Mouse (Mus musculus) erythroblast, embryonic 14.5 days (primary cell): ENCODE measurements around the gene Slc25a4.

ENCODE experiments used
- GATA1 ChIP-seq: IDR thresholded peaks from 2 replicates; pipeline ENCODE4 v1.6.1; 2012; ENCODE audit warnings: low read length, inconsistent platforms, mixed read lengths
- TAL1 ChIP-seq: IDR thresholded peaks from 3 replicates; pipeline ENCODE4 v1.6.1; 2012; ENCODE audit warnings: low read length, inconsistent platforms, mixed read lengths

GRCm38 (mm10) chr8:46241568-46242374 is 30.7 kb upstream of the Slc25a4 start:
- TF ChIP-seq TAL1 (no peak), GATA1 (no peak)
